Mouse (Mus musculus): ENCODE measurements at regions not wholly inside any gene's neighbourhood (a gene's known extent, or its start where the extent isn't known, plus 50 kb on each side); places are given as distances from the start of the nearest gene placed in this dataset.

- DNase-seq (ENCODE audit: low spot score in 2 of 2), result no peak
Measured at GRCm38 (mm10) chr1:42006235-42006634, 689.3 kb upstream of the Pou3f3 start.

GRCm38 (mm10) chr1:42008046-42008445 lies 687.5 kb upstream of the Pou3f3 start:
- no peak for DNase-seq (ENCODE audit: low spot score in 2 of 2)

- DNase-seq (ENCODE audit: low spot score in 2 of 2), result no peak
Measured at GRCm38 (mm10) chr1:42012911-42013310, 682.7 kb upstream of the Pou3f3 start.

- DNase-seq (ENCODE audit: low spot score in 2 of 2), result no peak
Measured at GRCm38 (mm10) chr1:42018966-42019365, 676.6 kb upstream of the Pou3f3 start.

- DNase-seq (ENCODE audit: low spot score in 2 of 2), result no peak
Measured at GRCm38 (mm10) chr1:42025781-42026180, 669.8 kb upstream of the Pou3f3 start.

- no peak for DNase-seq (ENCODE audit: low spot score in 2 of 2)
Measured at GRCm38 (mm10) chr1:42026423-42026822, 669.1 kb upstream of the Pou3f3 start.

GRCm38 (mm10) chr1:42033786-42034185 lies 661.8 kb upstream of the Pou3f3 start:
- DNase-seq (ENCODE audit: low spot score in 2 of 2), result no peak

- DNase-seq (ENCODE audit: low spot score in 2 of 2), result no peak
Measured at GRCm38 (mm10) chr1:42035371-42035770, 660.2 kb upstream of the Pou3f3 start.

- DNase-seq (ENCODE audit: low spot score in 2 of 2), result no peak
Measured at GRCm38 (mm10) chr1:42041544-42041943, 654.0 kb upstream of the Pou3f3 start.

- no peak for DNase-seq (ENCODE audit: low spot score in 2 of 2)
Measured at GRCm38 (mm10) chr1:42058494-42058893, 637.1 kb upstream of the Pou3f3 start.

- no peak for DNase-seq (ENCODE audit: low spot score in 2 of 2)
Measured at GRCm38 (mm10) chr1:42070064-42070463, 625.5 kb upstream of the Pou3f3 start.

- no peak for DNase-seq (ENCODE audit: low spot score in 2 of 2)
Measured at GRCm38 (mm10) chr1:42096026-42096425, 599.5 kb upstream of the Pou3f3 start.

- DNase-seq (ENCODE audit: low spot score in 2 of 2), result no peak
Measured at GRCm38 (mm10) chr1:42098580-42098979, 597.0 kb upstream of the Pou3f3 start.

- DNase-seq (ENCODE audit: low spot score in 2 of 2), result no peak
Measured at GRCm38 (mm10) chr1:42107521-42107920, 588.0 kb upstream of the Pou3f3 start.

GRCm38 (mm10) chr1:42107925-42108324 lies 587.6 kb upstream of the Pou3f3 start:
- no peak for DNase-seq (ENCODE audit: low spot score in 2 of 2)

GRCm38 (mm10) chr1:42152175-42152790 lies 543.3 kb upstream of the Pou3f3 start:
- DNase-seq (ENCODE audit: low spot score in 2 of 2), result no peak

- no peak for DNase-seq (ENCODE audit: low spot score in 2 of 2)
Measured at GRCm38 (mm10) chr1:42152916-42153315, 542.7 kb upstream of the Pou3f3 start.

- no peak for DNase-seq (ENCODE audit: low spot score in 2 of 2)
Measured at GRCm38 (mm10) chr1:42167790-42168572, 527.6 kb upstream of the Pou3f3 start.

GRCm38 (mm10) chr1:42169505-42169904 lies 526.1 kb upstream of the Pou3f3 start:
- DNase-seq (ENCODE audit: low spot score in 2 of 2), result no peak

GRCm38 (mm10) chr1:42186295-42186694 lies 509.3 kb upstream of the Pou3f3 start:
- DNase-seq (ENCODE audit: low spot score in 2 of 2), result no peak

GRCm38 (mm10) chr1:42228098-42228497 lies 467.5 kb upstream of the Pou3f3 start:
- DNase-seq (ENCODE audit: low spot score in 2 of 2), result no peak

- DNase-seq (ENCODE audit: low spot score in 2 of 2), result no peak
Measured at GRCm38 (mm10) chr1:42229711-42230110, 465.9 kb upstream of the Pou3f3 start.
